Mouse (Mus musculus): ENCODE measurements around the gene Angptl4.

Gene Angptl4

DNA sequence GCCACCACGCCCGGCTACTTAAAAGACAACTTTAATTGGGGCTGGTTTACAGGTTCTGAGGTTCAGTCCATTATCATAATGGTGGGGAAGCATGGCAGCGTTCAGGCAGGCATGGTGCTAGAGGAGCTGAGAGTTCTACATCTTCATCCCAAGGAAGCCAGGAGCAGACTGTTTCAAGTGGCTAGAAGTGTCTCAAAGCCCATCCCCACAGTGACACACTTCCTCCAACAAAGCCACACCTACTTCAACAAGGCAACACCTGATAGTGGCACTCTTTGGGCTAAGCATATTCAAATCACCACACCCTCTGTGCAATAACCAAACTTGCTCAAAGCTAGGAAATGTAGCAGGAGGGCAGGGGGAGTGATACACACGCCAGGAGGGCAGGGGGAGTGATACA, 22.6 kb upstream of the Angptl4 start:
- no peak for DNase-seq (ENCODE audit: low spot score)

- DNase-seq (ENCODE audit: low spot score): no peak
These were observed 20.6 kb upstream of the Angptl4 start for GRCm38 (mm10) chr17:33802221-33802620.

GRCm38 (mm10) chr17:33799277-33799676, 17.6 kb upstream of the Angptl4 start:
- no peak for DNase-seq (ENCODE audit: low spot score)

GRCm38 (mm10) chr17:33798306-33798705, 16.7 kb upstream of the Angptl4 start:
- DNase-seq (ENCODE audit: low spot score): no peak

DNA sequence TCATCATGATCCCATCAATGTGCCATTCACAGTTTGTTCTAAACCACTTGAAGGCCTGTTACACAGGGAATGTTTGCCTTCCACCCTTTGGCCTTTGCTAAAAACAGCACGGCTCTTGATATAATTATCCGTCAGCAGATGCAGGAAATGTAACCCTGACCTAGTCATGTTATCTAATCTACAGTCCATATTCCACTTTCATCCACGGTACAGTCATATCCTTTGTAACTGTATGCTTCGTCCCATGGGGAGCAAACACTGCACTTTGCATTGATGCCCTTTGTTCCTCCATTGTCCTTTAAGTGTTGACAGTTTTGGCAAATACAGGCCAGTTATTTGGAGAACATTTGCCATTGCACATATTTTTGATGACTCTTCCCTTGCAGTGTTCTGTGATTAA, 7.1 kb upstream of the Angptl4 start:
- DNase-seq (ENCODE audit: low spot score): no peak

GRCm38 (mm10) chr17:33786375-33786774, 4.7 kb upstream of the Angptl4 start:
- DNase-seq (ENCODE audit: low spot score): no peak

- no peak for DNase-seq (ENCODE audit: low spot score)
These were observed 3.3 kb upstream of the Angptl4 start for GRCm38 (mm10) chr17:33784939-33785338.

DNA sequence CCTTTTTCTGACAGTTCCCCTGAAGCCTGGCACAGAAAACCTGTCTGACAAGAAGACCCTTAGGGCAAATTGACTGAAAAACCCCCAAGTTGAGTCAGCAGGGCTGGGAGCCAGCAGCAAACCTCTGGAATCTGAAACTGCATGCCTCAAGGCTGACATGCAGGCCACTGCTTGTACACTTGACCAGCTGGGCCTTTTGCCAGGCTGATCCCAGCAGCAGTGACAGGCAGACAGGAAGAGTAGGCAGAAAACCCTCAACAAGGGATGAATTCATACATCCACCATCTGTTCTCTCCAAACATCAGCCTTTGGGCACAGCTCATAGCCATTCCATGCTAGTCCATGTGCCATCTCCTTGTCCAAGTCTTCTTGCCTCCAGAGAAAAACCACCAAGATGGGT, 1.8 kb upstream of the Angptl4 start:
- DNase-seq (ENCODE audit: low spot score): no peak

DNA sequence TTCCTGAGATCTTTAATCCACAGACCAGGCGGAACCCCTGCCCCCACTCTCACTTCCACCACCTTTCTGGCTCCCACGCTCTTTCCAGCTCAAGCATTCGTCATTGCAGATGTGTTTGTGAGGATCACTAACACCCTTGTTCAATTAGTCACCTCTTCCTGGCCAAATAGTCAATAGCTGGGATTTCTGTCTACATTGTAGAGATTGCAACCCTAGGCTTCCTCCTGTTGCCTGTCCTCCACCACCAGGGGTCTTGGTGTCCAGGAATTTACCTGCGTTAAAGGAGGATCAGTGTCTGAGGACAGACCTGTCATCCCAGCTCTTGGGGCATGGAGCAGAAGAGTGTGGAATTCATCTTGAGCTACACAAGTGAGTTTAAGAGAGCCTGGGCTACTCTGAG, 437 bp upstream of the Angptl4 start:
- no peak for DNase-seq (ENCODE audit: low spot score)

DNA sequence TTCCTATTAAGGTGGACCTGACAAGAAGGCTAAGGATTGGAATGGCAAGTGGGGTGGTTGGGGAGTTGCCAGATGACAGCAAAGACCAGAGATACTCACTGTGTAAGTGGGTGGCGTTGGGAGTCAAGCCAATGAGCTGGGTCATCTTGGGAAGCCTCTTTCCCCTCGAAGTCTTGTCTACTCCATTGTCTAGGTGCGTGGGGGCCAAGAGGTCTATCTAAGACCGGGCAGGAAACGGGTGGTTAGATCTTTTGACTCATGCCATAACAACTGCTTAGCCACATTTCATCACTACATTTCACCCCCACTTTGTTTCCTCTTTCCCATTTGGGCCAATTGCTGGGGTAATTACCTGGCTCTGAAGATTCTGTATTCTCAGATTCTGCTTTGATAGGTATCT, 1.2 kb downstream of the Angptl4 start:
- DNase-seq (ENCODE audit: low spot score): no peak

DNA sequence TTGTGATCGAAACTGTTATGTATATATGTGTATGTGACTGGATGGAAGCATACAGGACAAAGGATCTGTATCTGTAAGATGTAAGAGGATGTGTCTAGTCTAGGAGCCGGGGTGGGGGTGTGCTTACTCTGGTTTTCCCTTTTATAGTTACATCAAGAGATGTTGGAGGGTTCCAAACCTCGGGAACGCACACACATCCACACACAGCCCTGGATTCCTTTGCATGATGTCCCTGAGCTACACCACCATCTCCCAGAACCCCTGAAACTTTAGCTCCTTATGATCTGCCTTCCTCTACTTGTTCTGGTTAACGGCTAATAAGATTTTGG, 1.7 kb downstream of the Angptl4 start:
- DNase-seq (ENCODE audit: low spot score): no peak

DNA sequence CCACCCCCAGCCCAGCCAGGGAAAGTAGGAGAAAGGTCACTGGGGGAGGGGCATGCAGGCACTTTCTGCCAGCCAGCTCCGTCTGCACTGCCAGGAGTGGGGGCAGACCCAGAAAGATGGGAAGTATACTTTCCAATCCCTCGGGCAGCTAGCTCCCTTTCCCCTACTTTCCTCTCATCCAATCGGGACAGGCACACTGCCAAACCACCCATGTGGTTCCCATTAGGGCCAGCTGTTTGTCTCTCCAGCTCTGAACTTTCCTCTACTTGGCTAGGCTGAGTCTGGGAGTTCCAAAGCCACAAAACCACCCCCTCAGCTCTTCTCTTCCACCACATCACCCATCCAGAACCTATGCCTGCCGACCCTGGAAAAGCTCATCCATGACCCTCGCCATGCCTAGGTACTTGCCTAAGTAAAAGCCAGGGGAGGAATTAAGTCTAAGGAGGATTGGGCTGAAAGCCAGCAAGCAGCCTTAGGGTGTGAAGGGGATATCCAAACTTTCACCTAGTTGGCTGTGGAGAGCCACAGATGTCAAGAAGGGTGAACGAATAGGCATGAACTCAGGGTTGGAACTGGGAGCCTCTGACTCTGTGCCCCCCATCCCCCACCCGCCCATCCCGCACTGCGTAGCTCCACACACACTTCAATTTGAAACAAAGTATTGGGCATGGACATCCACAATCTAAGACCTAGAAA, 2.2 kb downstream of the Angptl4 start:
- DNase-seq (ENCODE audit: low spot score): peak; percentile 84

- no peak for DNase-seq (ENCODE audit: low spot score)
These were observed 6.3 kb downstream of the Angptl4 start for GRCm38 (mm10) chr17:33775287-33775686.

DNA sequence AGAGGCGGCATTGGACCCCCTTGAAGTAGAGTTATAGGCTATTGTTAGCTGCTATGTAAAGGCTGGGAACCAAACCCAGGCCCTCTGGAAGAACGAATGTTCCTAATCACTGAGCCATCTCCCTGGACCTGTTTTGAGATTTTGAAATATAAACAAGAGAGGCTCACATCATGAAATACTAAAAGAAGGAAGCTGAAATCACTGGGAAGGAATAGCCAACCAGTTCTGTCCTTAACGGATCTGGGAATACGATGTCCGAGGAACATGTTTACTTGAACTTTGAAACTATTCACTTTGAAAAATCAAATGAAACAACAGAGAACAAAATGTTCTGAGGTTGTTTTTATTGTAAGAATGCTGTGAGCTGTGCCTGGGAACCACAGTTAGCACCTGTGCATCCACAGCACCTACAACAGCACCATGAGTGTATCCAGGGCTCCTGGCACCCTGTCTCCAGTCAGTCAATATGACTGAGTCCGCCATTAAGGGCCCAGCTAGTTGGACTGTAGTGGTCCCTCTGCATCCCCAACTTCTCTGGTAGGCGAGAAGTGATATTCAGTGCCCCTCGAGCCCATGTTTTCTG, 7.0 kb downstream of the Angptl4 start:
- DNase-seq (ENCODE audit: low spot score): no peak

DNA sequence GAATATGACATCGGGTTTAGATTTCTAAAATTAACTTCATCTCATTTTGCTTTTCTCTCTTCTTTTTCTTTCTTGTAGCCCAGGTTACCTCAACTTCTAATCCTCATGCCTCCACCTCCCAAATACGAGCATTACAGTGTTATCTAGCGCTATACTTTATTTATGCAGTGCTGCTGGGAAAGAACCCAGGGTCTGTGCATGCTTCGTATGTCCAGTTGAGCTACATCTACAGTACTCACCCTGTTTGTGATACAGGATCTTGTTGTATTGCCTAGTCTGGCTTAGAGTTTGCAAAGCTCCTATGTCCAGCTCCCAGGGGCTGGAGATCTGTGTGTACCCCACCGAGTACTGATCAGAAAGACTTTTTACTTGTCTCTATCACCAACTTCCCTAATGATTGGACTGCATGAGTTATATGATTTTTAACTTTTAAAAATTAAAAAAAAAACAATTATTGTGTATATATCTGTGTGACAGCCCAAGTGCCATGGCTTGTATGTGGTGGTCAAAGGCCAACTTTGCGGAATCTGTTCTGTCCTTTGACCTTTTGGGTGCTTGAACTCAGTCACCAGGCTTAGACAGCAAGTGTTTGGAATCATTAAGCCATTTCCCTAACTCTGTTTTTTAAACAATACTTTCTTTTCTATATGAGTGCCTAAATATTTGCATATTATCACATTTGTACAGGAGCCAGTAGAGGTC, 7.6 kb downstream of the Angptl4 start:
- no peak for DNase-seq (ENCODE audit: low spot score)

- no peak for DNase-seq (ENCODE audit: low spot score)
These were observed 8.2 kb downstream of the Angptl4 start for GRCm38 (mm10) chr17:33773426-33773825.

- DNase-seq (ENCODE audit: low spot score): no peak
These were observed 10.0 kb downstream of the Angptl4 start for GRCm38 (mm10) chr17:33771617-33772016.

- DNase-seq (ENCODE audit: low spot score): no peak
These were observed 15.2 kb downstream of the Angptl4 start for GRCm38 (mm10) chr17:33766389-33766788.

- peak; percentile 100 for DNase-seq (ENCODE audit: low spot score)
These were observed 21.1 kb downstream of the Angptl4 start, which contains the start of gene Rab11b for GRCm38 (mm10) chr17:33760255-33761165. Gene Rab11b, minus strand, starts transcription at chr17:33760530.

- DNase-seq (ENCODE audit: low spot score): peak; percentile 89
These were observed 21.8 kb downstream of the Angptl4 start for GRCm38 (mm10) chr17:33759767-33760254.

DNA sequence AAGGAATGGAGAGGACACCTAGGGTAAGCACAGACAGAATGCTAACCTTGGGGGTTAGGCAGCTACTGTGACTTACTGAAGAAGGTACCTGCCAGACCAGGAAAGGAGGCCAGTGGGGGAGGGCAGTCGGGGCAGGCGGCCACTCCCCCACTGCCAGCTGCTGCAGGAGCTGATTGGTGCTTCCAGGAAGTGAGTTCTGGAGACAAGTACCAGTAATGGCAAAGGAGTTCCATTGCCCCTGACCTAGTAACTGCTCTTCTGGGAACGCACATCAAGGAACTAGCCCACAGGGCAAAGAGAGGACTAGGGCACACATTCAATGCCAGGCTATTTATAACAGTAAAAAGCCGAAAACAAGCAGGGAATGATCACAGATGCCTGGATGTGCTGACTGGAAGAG, 24.4 kb downstream of the Angptl4 start:
- no peak for DNase-seq (ENCODE audit: low spot score)

GRCm38 (mm10) chr17:33756108-33756790, 25.4 kb downstream of the Angptl4 start:
- DNase-seq (ENCODE audit: low spot score): no peak

Data from embryo, embryonic 10 days (tissue).